Mouse (Mus musculus) kidney, adult 2 months (tissue): ENCODE results near the gene Ppp1r15b.

Experiments used
- CTCF ChIP-seq: fragments of 200-500 bp; conservative IDR thresholded peaks from 2 replicates; pipeline ENCODE4 v1.5.1; 2011; ENCODE audit warnings: low read depth, mild to moderate bottlenecking, control low read depth, low read length, moderate library complexity, mixed read lengths; ENCODE audit not compliant: insufficient read depth, insufficient read length
- POLR2A ChIP-seq: fragments of 200-500 bp; IDR thresholded peaks from one replicate; pipeline ENCODE4 v1.6.1; 2011; ENCODE audit warnings: low read depth, low read length, control low read depth

DNA sequence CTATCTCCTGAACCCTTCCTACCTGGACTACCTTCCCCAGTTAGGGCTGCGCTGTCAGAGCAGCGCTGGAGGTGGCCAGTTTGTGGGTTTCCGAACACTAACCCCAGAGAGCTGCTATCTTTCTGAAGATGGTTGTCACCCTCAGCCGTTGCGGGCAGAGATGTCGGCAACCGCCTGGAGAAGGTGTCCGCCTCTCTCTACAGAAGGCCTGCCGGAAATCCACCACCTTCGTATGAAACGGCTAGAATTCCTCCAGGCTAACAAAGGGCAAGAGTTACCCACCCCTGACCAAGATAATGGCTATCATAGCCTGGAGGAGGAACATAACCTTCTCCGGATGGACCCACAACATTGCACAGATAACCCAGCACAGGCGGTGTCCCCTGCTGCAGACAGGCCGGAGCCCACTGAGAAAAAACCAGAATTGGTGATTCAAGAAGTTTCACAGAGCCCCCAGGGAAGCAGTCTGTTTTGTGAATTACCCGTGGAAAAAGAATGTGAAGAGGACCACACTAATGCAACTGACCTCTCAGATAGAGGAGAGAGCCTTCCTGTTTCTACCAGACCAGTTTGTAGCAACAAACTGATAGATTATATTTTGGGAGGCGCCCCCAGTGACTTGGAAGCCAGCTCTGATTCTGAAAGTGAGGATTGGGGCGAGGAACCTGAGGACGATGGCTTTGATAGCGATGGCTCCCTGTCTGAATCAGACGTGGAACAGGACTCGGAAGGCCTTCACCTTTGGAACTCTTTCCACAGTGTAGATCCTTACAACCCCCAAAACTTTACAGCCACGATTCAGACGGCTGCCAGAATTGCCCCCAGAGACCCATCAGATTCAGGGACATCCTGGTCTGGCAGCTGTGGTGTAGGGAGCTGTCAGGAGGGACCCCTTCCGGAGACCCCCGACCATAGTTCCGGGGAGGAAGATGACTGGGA lies 1.7 kb downstream of the Ppp1r15b start:
- TF ChIP-seq POLR2A (no peak), CTCF (no peak)
